Comparison of ENCODE assay signal across 8 mouse cellular contexts in genomic region chr10:53595744-53596676, GRCm38 (mm10). TPM values are rescaled to one million over a fixed set of nuclear protein-coding genes. Genes with fewer than 3 reads are reported as not detected.
DNase-seq lines count a peak whose midpoint lies in the region; ATAC-seq and TF ChIP-seq lines count a peak whose summit lies in the region.

No protein-coding gene starts in this region.

- H3K9ac ChIP-seq in liver, embryonic 16.5 days (ENCODE audit: low read depth, low read length), result peak overlapping the region; percentile 72
- H3K9ac ChIP-seq in stomach, embryonic 16.5 days (ENCODE audit: low read length), result peak overlapping the region; percentile 78

- H3K4me1 ChIP-seq in lung, adult 2 months (ENCODE audit: control insufficient read depth, insufficient read depth, low read length), result peaks cover 10% of the 10 kb centered on the region
- H3K4me1 ChIP-seq in cortical plate, adult 2 months (ENCODE audit: control insufficient read depth, insufficient read depth, low read length), result peaks cover 2% of the 10 kb centered on the region; the same call in 1 of the 2 replicates
- peaks cover 17% of the 10 kb centered on the region for H3K4me1 ChIP-seq in liver, embryonic 16.5 days (ENCODE audit: control insufficient read depth, low read depth, low read length)
- peaks cover 16% of the 10 kb centered on the region for H3K4me1 ChIP-seq in stomach, embryonic 16.5 days (ENCODE audit: control insufficient read depth, insufficient read depth, low read length)

- H3K4me3 ChIP-seq in lung, adult 2 months (replicated peaks; ENCODE audit: extremely low read depth, low read depth, low read length), result peak overlapping the region; percentile 88
- peak overlapping the region; percentile 53 for H3K4me3 ChIP-seq in cortical plate, adult 2 months (ENCODE audit: insufficient read depth, low read length)
- peak overlapping the region; percentile 97 for H3K4me3 ChIP-seq in liver, embryonic 16.5 days (ENCODE audit: low read depth, low read length)
- H3K4me3 ChIP-seq in stomach, embryonic 16.5 days (replicated peaks; ENCODE audit: low read length), result peak overlapping the region; percentile 55

- 4% methylated on average over 27 of the region's 27 CpGs for WGBS in lung, adult 2 months
- WGBS in liver, embryonic 16.5 days (ENCODE audit: insufficient replicate concordance), result 4% methylated on average over 24 of the region's 27 CpGs
- WGBS in stomach, embryonic 16.5 days, result 4% methylated on average over 26 of the region's 27 CpGs

- H3K9me3 ChIP-seq in liver, embryonic 16.5 days (replicated peaks; ENCODE audit: control insufficient read depth, low read length), result no peaks in the 10 kb centered on the region
- H3K9me3 ChIP-seq in stomach, embryonic 16.5 days (replicated peaks; ENCODE audit: control insufficient read depth, low read length), result no peaks in the 10 kb centered on the region

- no peak for ATAC-seq in liver, embryonic 16.5 days (ENCODE audit: low read depth)
- ATAC-seq in stomach, embryonic 16.5 days (ENCODE audit: insufficient read depth, low FRiP score), result peak; percentile 11; the same call in 1 of the 2 replicates

- intact Hi-C loops in heart, postnatal 10 days (cut with DNase I), result no loop called here

- peak; percentile 49; the same call in 1 of the 2 replicates for TF ChIP-seq POLR2A in lung, adult 2 months (IDR thresholded peaks at IDR 0.05; ENCODE audit: borderline replicate concordance, extremely low read depth, low read depth, low read length)
- TF ChIP-seq POLR2A in cortical plate, adult 2 months (IDR thresholded peaks at IDR 0.05; ENCODE audit: extremely low read depth, insufficient read depth, low read length), result 0 out of 2 replicates have a peak, but pooled peaks have one; percentile 47

- H3K27me3 ChIP-seq in liver, embryonic 16.5 days (ENCODE audit: control insufficient read depth, insufficient read depth, low read depth, low read length), result no peaks in the 10 kb centered on the region
- no peaks in the 10 kb centered on the region for H3K27me3 ChIP-seq in stomach, embryonic 16.5 days (ENCODE audit: control insufficient read depth, insufficient read depth, low read length)

- H3K36me3 ChIP-seq in liver, embryonic 16.5 days (ENCODE audit: control insufficient read depth, insufficient read depth), result peaks cover 4% of the 10 kb centered on the region; the same call in 1 of the 2 replicates
- H3K36me3 ChIP-seq in stomach, embryonic 16.5 days (ENCODE audit: control insufficient read depth, insufficient read depth, low read length), result no peaks in the 10 kb centered on the region

- peak; percentile 70 for DNase-seq in lung, adult 2 months
- no peak for DNase-seq in lung, adult 18-20 months
- DNase-seq in Muller cell, postnatal 12 days (ENCODE audit: inconsistent ontology term), result peak; percentile 6
- DNase-seq in heart, postnatal 10 days, result peak; percentile 5 to 18
- DNase-seq in testis, postnatal 10 days (ENCODE audit: low spot score), result no peak

- no peak for TF ChIP-seq CTCF in lung, adult 2 months (IDR thresholded peaks at IDR 0.05; ENCODE audit: insufficient read depth, low read length)
- no peak for TF ChIP-seq CTCF in cortical plate, adult 2 months (IDR thresholded peaks at IDR 0.05; ENCODE audit: extremely low read depth, insufficient read depth, low read length)

- H3K27ac ChIP-seq in cortical plate, adult 2 months (ENCODE audit: insufficient read depth, low read length), result peak overlapping the region; percentile 83
- H3K27ac ChIP-seq in liver, embryonic 16.5 days (ENCODE audit: low read length), result peak overlapping the region; percentile 84
- peak overlapping the region; percentile 98 for H3K27ac ChIP-seq in stomach, embryonic 16.5 days (ENCODE audit: low read length)

- peak overlapping the region; percentile 95 for H3K4me2 ChIP-seq in liver, embryonic 16.5 days (ENCODE audit: low read depth, low read length)
- H3K4me2 ChIP-seq in stomach, embryonic 16.5 days (ENCODE audit: low read depth, low read length), result peak overlapping the region; percentile 57

RNA-seq across cellular contexts. Expression of gene Asf1a, which starts 0.5 kb away (rescaled TPM):
- polyA plus RNA-seq in lung, adult 2 months (2012; rRNA removed), result 4.0 and 5.1 TPM in 2 replicates
- 16.8 and 17.0 TPM in 2 replicates for polyA plus RNA-seq in cortical plate, adult 2 months (2012; rRNA removed)
- total RNA-seq in heart, postnatal 10 days (2021), result 10 to 100 TPM; 31.2 to 39.1 TPM
- 55.4 and 62.2 TPM in 2 replicates for polyA plus RNA-seq in liver, embryonic 16.5 days (2015; fragmentation: Nextera tagmentation; extraction: Ambion mirVana)
- 68.6 and 77.3 TPM in 2 replicates for polyA plus RNA-seq in stomach, embryonic 16.5 days (2015; fragmentation: Nextera tagmentation; extraction: Ambion mirVana)

RNA-seq across cellular contexts. Expression of gene Mcm9, which starts 34.2 kb away (rescaled TPM):
- 2.3 and 2.7 TPM in 2 replicates for polyA plus RNA-seq in lung, adult 2 months (2012; rRNA removed)
- 3.8 TPM in 2 replicates for polyA plus RNA-seq in cortical plate, adult 2 months (2012; rRNA removed)
- total RNA-seq in heart, postnatal 10 days (2021), result 1 to 10 TPM; 7.8 to 9.6 TPM
- 3.7 and 3.8 TPM in 2 replicates for polyA plus RNA-seq in liver, embryonic 16.5 days (2015; fragmentation: Nextera tagmentation; extraction: Ambion mirVana)
- 6.1 and 8.7 TPM in 2 replicates for polyA plus RNA-seq in stomach, embryonic 16.5 days (2015; fragmentation: Nextera tagmentation; extraction: Ambion mirVana)

Comparison
In these comparisons a context has a peak if more than half of its experiments do, and no peak if none do; other contexts are left out.
1. DNase-seq: peak in lung, adult 2 months (single experiment), Muller cell, postnatal 12 days (single experiment) and heart, postnatal 10 days (2 of 2); none in lung, adult 18-20 months (0 of 2) and testis, postnatal 10 days (single experiment).
2. Peak in every context shown above with its lines, with median percentiles within 50 percentile points of each other: H3K4me3 ChIP-seq and H3K27ac ChIP-seq.